Mouse (Mus musculus) embryonic facial prominence, embryonic 10.5 days (tissue): ENCODE results near the gene Nek11. TPM values are rescaled to one million over a fixed set of nuclear protein-coding genes. Genes with fewer than 3 reads are reported as not detected.
"Not testable (repeated sequence)": the region's sequence is repeated elsewhere in the genome, so short reads cannot be mapped to it uniquely, and the experiment has no call there.

Source experiments
- DNase-seq: peaks from one replicate; pipeline ENCODE4 v3.0.0-alpha.2; 2017; ENCODE audit warnings: low spot score
- H3K27ac ChIP-seq: fragments of 300-500 bp; sonication (generic); replicated peaks from 2 replicates; pipeline ENCODE4 v1.5.1; 2016; ENCODE audit warnings: mild to moderate bottlenecking
- H3K27me3 ChIP-seq: fragments of 300-500 bp; sonication (generic); replicated peaks from 2 replicates; pipeline ENCODE4 v1.6.1; 2016; ENCODE audit warnings: low read depth, mild to moderate bottlenecking; ENCODE audit not compliant: poor library complexity, severe bottlenecking
- H3K36me3 ChIP-seq: fragments of 300-500 bp; sonication (generic); replicated peaks from 2 replicates; pipeline ENCODE4 v1.6.1; 2016; ENCODE audit warnings: mild to moderate bottlenecking, moderate library complexity
- H3K4me1 ChIP-seq: fragments of 300-500 bp; sonication (generic); 2 replicates; pipeline ENCODE4 v1.6.1; 2016
- H3K4me3 ChIP-seq: fragments of 300-500 bp; sonication (generic); 2 replicates; pipeline ENCODE4 v1.5.1; 2016; ENCODE audit warnings: mild to moderate bottlenecking, moderate library complexity
- H3K9me3 ChIP-seq: fragments of 300-500 bp; sonication (generic); 2 replicates; pipeline ENCODE4 v1.6.1; 2016; ENCODE audit warnings: mild to moderate bottlenecking
- WGBS: fragments of 180-500 bp; shearing (Covaris S2); methylation state at CpG from one replicate; pipeline ENCODE4 v1.1.7; 2016; 5-methylcytosine and 5-hydroxymethylcytosine counted together
- polyA plus RNA-seq: library from polyadenylated mRNA; unstranded; fragments of >200 nt; fragmentation: Nextera tagmentation; extraction: Ambion mirVana; gene quantifications from 2 replicates; pipeline ENCODE4 v1.2.1, GENCODE M21; 2016

The Nek11 gene
- polyA plus RNA-seq, 1 experiment from 2014 or later, result 0.36 TPM

DNA sequence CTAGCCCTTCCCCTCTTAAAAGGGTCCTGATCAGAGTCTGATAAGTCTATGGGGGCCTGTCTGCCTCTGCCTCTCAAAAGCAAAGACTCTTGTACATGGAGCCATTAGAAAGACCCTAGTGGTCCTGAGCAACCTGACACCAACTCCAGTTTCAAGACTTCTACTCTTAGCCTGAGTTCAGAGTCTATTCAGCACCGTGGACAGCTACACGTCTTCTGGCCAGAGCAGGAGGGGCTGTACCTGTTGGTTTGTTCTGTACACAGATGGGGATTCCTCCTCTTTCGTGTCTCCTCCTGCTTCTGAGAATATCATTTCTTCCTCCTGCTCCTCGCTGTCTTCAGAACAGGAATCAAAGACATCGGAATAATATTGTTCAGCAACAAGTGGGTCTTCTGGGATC lies 151.3 kb downstream of the Nek11 start:
- H3K4me3 ChIP-seq, result no peak overlapping the region
- peak; percentile 71 for DNase-seq
- no peaks in the 10 kb centered on the region for H3K27me3 ChIP-seq
- no peaks in the 10 kb centered on the region for H3K36me3 ChIP-seq
- H3K9me3 ChIP-seq, result peaks cover 3% of the 10 kb centered on the region; the same call in 1 of the 2 replicates
- WGBS, result 30% methylated on average over 5 of the region's 5 CpGs
- no peak overlapping the region for H3K27ac ChIP-seq
- no peaks in the 10 kb centered on the region for H3K4me1 ChIP-seq

DNA sequence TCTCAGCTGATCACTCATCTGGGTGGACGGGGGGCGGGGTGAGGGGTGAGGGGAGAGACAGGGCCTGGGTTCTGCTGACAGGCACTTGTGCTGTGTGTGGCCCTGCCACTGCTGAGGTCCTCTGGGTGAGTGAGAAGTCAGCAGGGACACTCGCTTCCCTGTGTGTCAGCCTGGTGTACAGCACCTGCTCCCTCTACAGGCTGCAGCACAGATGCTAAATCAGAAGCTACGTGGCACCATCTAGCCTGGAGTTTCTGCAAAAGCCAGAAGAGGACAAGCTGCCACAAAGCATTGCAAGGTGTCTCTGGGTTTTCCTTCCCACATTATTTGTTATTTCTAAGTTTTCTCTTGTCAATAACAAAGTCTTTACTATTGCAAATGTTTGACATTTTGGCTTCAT lies 180.9 kb downstream of the Nek11 start:
- H3K36me3 ChIP-seq, result no peaks in the 10 kb centered on the region
- H3K27ac ChIP-seq, result no peak overlapping the region
- no peaks in the 10 kb centered on the region for H3K9me3 ChIP-seq
- DNase-seq, result no peak
- no peak overlapping the region for H3K4me3 ChIP-seq
- 52% methylated on average over 4 of the region's 4 CpGs for WGBS
- no peaks in the 10 kb centered on the region for H3K4me1 ChIP-seq
- no peaks in the 10 kb centered on the region for H3K27me3 ChIP-seq

DNA sequence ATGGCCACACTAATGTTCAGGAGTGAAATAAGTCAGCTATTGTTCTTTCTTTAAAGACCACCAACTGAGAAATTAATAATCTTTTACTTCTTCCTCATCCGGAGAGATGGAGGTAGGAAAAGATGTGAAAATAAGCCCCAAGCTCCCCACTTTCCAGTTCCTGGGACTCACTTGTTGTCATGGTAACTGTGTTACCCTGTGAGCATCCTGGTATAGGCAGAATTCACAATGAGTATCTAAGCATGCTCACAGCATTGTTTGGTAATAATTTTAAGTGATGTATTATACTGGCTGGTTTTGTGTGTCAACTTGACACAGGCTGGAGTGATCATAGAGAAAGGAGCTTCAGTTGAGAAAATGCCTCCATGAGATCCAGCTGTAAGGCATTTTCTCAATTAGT lies 195.0 kb downstream of the Nek11 start:
- no peaks in the 10 kb centered on the region for H3K9me3 ChIP-seq
- H3K36me3 ChIP-seq, result no peaks in the 10 kb centered on the region
- H3K27ac ChIP-seq, result no peak overlapping the region
- no peaks in the 10 kb centered on the region for H3K4me1 ChIP-seq
- no peaks in the 10 kb centered on the region for H3K27me3 ChIP-seq
- no peak overlapping the region for H3K4me3 ChIP-seq
- 76% methylated on average over 1 of the region's 1 CpGs for WGBS
- no peak for DNase-seq

DNA sequence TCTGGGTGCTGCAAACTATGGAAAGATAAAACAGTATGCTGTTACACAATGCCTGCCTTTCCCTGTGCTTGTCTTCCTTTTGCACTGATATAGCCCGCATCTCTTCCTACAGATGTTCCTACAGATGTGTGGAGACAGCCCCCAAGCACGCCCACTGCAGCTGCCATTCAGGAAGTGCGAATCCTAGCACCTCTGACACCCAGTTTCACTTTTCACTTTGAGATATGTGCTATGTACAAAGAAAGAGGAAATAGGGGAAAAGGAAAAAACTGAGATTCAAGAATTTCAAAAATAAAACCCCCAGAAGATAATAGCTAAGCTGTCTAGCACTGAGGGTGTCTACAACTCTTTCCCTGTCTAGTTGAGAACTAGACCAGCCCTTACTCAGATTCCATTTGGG lies 208.6 kb downstream of the Nek11 start:
- DNase-seq, result no peak
- H3K27me3 ChIP-seq, result no peaks in the 10 kb centered on the region
- H3K36me3 ChIP-seq, result no peaks in the 10 kb centered on the region
- H3K4me3 ChIP-seq, result no peak overlapping the region
- WGBS, result 76% methylated on average over 3 of the region's 3 CpGs
- H3K27ac ChIP-seq, result no peak overlapping the region
- H3K9me3 ChIP-seq, result no peaks in the 10 kb centered on the region
- H3K4me1 ChIP-seq, result no peaks in the 10 kb centered on the region

DNA sequence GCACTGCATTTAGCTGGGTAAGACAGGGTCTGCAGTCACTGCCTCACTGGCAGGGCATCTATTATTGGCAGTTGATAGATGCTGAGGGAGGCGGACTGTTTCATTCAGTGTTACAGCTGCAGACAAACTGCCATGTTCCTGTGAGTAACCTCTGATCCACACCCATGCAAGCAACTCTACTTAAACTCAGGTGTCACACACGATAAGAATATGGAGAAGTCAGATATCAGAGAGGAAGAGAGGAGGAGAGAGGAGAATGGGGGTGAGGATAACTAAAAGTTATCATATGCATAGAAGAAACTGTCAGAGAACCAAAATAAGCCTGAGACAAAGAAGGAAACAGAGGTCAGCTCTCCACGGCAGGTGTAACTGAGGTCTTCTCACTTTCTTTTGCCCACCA lies 212.9 kb downstream of the Nek11 start:
- Histone ChIP-seq H3K27ac (no peak overlapping the region), H3K9me3 (no peaks in the 10 kb centered on the region), H3K27me3 (no peaks in the 10 kb centered on the region), H3K4me1 (no peaks in the 10 kb centered on the region), H3K36me3 (no peaks in the 10 kb centered on the region), H3K4me3 (no peak overlapping the region)
- no peak for DNase-seq
- 91% methylated on average over 3 of the region's 3 CpGs for WGBS

DNA sequence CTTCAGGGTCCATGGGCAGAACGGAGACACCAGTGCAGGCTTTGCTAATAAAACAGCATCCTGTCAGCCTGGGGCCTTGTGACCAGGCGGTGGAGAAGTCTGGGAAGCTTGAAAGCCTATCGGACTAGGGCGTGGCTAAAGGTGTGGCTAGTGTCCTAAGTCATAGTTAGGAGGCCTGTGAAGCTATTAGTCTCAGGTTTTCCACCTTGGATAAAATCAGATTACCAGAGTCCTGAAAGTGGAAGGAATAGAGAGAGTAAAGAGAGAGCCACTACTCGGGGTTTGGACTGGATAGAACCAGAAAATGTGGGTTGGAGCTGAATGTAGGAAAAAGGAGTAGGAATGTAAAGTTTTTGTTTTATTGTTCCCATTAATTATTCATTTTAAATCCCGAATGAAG lies 250.3 kb downstream of the Nek11 start, which contains the start of gene 1700080E11Rik:
TSS of gene 1700080E11Rik (minus strand) at position 101 of the 400 bp plus-strand sequence.
- no peaks in the 10 kb centered on the region for H3K36me3 ChIP-seq
- DNase-seq, result no peak
- H3K4me3 ChIP-seq, result no peak within 1 kb of the TSS
- 82% methylated on average over 6 of the region's 6 CpGs for WGBS
- no peaks in the 10 kb centered on the region for H3K9me3 ChIP-seq
- H3K4me1 ChIP-seq, result no peaks in the 10 kb centered on the region
- H3K27ac ChIP-seq, result no peak within 1 kb of the TSS
- H3K27me3 ChIP-seq, result no peaks in the 10 kb centered on the region

DNA sequence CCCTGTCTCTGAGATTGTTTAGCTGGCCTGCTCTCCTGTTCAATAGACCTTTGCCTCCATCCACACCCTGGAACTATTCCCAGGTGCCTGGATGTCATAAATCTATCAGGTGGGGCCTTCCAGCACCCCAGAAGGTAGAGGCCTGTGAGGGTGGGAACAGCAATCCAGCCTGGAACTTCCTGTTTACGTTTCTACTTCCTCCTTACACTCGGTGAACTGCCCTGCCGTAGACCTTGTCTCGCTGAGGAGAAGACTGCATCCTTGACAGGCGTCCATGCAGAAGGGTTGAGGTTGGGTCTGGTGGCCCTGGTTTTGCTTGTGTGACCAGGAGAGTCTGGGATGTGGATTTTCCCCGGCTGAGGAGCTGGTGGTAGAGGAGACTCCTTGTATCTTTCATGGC lies 256.1 kb downstream of the Nek11 start:
- H3K4me3 ChIP-seq, result no peak overlapping the region
- H3K27ac ChIP-seq, result no peak overlapping the region
- no peaks in the 10 kb centered on the region for H3K27me3 ChIP-seq
- H3K4me1 ChIP-seq, result no peaks in the 10 kb centered on the region
- no peaks in the 10 kb centered on the region for H3K36me3 ChIP-seq
- no peak for DNase-seq
- no peaks in the 10 kb centered on the region for H3K9me3 ChIP-seq
- WGBS, result 78% methylated on average over 6 of the region's 6 CpGs

DNA sequence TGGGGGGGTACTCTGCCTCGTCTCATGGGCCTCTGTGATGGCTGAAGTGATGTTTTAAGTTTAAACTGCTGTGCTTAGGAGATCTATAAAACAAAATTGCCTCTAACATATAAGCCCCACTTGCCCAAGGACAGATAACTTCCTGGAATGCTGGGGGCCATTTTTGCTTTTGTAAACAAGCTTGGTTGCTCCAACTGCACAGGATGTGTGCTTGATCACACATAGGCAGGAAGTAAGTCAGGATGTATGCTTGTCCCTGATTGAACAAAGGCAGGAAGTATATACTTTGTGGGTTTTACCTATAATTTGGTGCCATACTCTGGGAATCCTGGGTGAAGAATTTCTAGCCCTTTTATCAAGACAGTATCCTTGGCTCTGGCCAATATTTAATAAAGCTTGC lies 258.9 kb downstream of the Nek11 start:
- DNase-seq, result no peak
- H3K36me3 ChIP-seq, result no peaks in the 10 kb centered on the region
- no peaks in the 10 kb centered on the region for H3K27me3 ChIP-seq
- peaks cover 5% of the 10 kb centered on the region for H3K4me1 ChIP-seq
- H3K4me3 ChIP-seq, result no peak overlapping the region
- WGBS, result 45% methylated on average over 1 of the region's 1 CpGs
- no peaks in the 10 kb centered on the region for H3K9me3 ChIP-seq
- H3K27ac ChIP-seq, result no peak overlapping the region

DNA sequence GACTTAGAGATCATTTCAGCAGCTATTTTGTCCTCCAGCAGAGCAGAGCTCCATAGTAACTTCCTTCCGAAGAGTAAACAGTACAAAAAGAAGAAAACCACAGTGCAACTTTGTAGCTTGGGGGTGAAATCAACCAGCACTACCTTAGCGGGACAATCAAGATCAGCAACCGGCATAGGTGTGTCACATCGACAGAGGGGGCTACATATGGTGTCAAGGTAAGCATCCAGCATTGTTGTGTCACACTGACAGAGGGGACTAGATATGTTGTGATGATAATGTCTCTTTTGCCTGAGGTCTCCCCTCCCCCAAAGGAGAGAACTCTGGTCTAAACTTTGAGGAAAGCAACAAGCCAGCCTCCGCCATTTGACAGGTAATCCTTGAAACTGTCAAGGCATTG lies 260.8 kb downstream of the Nek11 start:
- no peak for DNase-seq
- no peak overlapping the region for H3K27ac ChIP-seq
- no peaks in the 10 kb centered on the region for H3K36me3 ChIP-seq
- no peak overlapping the region for H3K4me3 ChIP-seq
- H3K9me3 ChIP-seq, result no peaks in the 10 kb centered on the region
- H3K27me3 ChIP-seq, result 0 out of 2 replicates have a peak, but pooled peaks cover 9% of the 10 kb centered on the region
- 85% methylated on average over 5 of the region's 5 CpGs for WGBS
- peaks cover 14% of the 10 kb centered on the region for H3K4me1 ChIP-seq

DNA sequence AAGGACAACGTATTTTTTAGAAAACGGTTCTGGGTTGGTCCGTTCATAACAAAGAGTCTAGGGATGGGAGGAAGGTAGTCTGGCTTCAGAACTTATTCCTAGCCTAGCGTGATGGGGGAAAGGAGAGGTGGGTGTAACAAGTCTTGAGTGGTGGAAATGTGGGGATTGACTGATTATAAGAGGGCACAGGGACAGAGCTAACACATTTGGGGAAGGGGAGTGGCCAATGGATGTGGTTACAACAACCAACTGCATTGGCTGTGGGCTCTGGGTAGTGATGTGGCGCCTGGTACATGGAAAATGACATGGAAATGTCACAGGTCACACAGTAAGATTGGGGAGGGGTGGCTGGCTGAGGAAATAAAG lies 263.3 kb downstream of the Nek11 start:
- DNase-seq, result no peak
- Histone ChIP-seq H3K9me3 (no peaks in the 10 kb centered on the region), H3K27ac (peak overlapping the region; percentile 89), H3K4me3 (peak overlapping the region; percentile 83), H3K36me3 (no peaks in the 10 kb centered on the region), H3K4me1 (peaks cover 14% of the 10 kb centered on the region), H3K27me3 (0 out of 2 replicates have a peak, but pooled peaks cover 9% of the 10 kb centered on the region)
- WGBS, result 22% methylated on average over 5 of the region's 5 CpGs

DNA sequence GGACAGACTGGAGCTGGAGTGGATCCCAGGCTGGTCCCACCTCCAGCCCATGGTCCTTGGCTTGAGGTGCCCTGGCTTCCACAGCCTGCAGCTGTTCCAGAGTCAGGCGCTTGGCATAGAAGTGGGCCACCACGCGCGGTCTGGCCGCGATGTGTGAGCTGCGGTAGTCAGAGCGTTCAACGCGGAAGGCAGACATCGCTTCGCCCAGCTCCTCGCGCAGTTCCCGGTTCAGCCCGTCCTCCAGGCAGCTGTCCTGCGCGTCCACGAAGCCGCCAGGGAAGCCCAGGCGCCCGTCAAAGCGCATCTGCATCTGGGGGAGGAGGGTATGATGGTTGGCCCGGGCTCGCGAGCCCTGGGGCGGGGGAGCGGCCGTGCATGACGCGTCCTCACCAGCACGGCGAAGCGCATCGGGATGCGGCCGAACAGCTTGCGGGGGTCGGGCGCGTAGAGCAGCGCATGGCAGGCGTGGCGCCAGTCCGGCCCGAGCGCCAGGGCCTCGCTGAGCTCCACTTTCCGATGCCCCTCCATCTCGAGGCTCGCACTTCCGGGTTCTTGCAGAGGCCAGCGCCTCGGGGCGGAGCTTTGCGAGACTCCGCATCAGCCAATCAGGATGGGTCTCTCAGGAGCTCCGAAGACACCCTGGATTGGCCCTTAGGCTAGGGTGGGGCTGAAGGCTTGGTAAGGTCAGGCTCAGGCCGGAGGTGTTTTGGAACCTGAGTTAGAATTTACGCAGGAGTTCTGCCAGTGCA lies 263.9 kb downstream of the Nek11 start, which contains the start of gene Nudt16:
TSS of gene Nudt16 (minus strand) at position 572 of the 749 bp plus-strand sequence.
- H3K4me1 ChIP-seq, result peaks cover 14% of the 10 kb centered on the region
- no peaks in the 10 kb centered on the region for H3K9me3 ChIP-seq
- H3K27me3 ChIP-seq, result 0 out of 2 replicates have a peak, but pooled peaks cover 9% of the 10 kb centered on the region
- peak within 1 kb of the TSS; percentile 83 for H3K4me3 ChIP-seq
- H3K36me3 ChIP-seq, result no peaks in the 10 kb centered on the region
- H3K27ac ChIP-seq, result peak within 1 kb of the TSS; percentile 89
- peak; percentile 92 for DNase-seq
- WGBS, result under 1% methylated on average over 60 of the region's 60 CpGs

DNA sequence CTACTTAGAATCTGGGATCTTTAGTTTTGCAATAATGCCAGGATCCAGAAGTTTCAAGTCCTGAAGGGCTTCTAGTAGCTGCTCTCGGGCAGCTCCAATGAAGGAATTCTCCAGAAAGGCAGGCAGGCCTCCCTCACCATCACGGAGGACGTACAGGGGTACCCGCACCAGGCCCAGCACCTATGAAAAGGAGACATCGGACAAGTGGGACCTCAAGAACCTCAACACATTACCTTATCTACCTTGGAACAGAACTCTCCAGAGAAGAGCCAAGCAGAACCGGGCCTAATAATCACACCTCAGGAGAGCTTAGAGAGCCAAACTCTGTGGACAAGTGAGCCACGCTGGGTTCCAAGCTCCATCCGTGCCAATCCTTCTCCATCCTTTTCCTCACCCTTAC lies 265.0 kb downstream of the Nek11 start:
- no peaks in the 10 kb centered on the region for H3K36me3 ChIP-seq
- 94% methylated on average over 8 of the region's 8 CpGs for WGBS
- no peak overlapping the region for H3K4me3 ChIP-seq
- peaks cover 14% of the 10 kb centered on the region for H3K4me1 ChIP-seq
- H3K9me3 ChIP-seq, result no peaks in the 10 kb centered on the region
- H3K27me3 ChIP-seq, result 0 out of 2 replicates have a peak, but pooled peaks cover 9% of the 10 kb centered on the region
- DNase-seq, result no peak
- no peak overlapping the region for H3K27ac ChIP-seq

DNA sequence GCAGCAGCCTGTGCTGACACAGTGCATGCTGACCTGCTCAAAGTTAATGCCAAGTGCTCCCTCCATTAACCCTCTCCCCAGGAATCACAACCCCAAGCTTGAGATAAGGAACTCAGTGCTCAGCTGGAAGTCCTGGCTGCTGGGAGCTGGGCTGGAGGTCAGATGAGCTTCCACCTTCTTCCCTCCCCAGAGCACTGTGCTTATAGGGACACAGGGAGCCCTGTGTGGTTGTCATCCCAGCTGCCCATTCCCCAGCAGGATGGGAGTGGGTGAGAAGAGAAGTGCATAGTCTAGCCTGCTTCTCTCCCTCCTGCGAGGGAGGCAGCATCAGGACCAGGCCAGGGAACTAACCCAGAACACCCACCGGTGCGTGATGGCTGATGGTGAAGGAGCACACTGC lies 270.1 kb downstream of the Nek11 start:
- not testable (repeated sequence) for H3K9me3 ChIP-seq, H3K27ac ChIP-seq, DNase-seq, H3K4me1 ChIP-seq, H3K36me3 ChIP-seq, H3K4me3 ChIP-seq, H3K27me3 ChIP-seq
- WGBS, result 73% methylated on average over 3 of the region's 3 CpGs
